Mouse (Mus musculus) brain, embryonic 14.5 days (tissue): ENCODE measurements around the gene Cilp.

Experiments
- CTCF ChIP-seq: fragments of 200-500 bp; IDR thresholded peaks from 2 replicates; pipeline ENCODE4 v1.5.1; 2012; ENCODE audit warnings: inconsistent platforms, mild to moderate bottlenecking, moderate library complexity, borderline replicate concordance; ENCODE audit not compliant: insufficient read depth, insufficient read length; ENCODE audit errors: extremely low read depth
- POLR2A ChIP-seq: fragments of 200-500 bp; IDR thresholded peaks from 2 replicates; pipeline ENCODE4 v1.6.1; 2012; ENCODE audit warnings: mild to moderate bottlenecking, inconsistent platforms, borderline replicate concordance; ENCODE audit not compliant: poor library complexity, insufficient read depth, insufficient read length, severe bottlenecking; ENCODE audit errors: extremely low read depth

- no peak for TF ChIP-seq CTCF
- no peak for TF ChIP-seq POLR2A
These were observed 33.7 kb upstream of the Cilp start for GRCm38 (mm10) chr9:65231284-65231683.
